Mouse (Mus musculus) liver, embryonic 13.5 days (tissue): Measurements from ENCODE around the gene Otulin. TPM values are rescaled to one million over a fixed set of nuclear protein-coding genes. Genes with fewer than 3 reads are reported as not detected.

ENCODE experiments used
- ATAC-seq: fragments of 200-750 bp; cut with Nextera tagmentation; 2 replicates; pipeline ENCODE4 v1.8.0; 2017; ENCODE audit warnings: low read depth, mild to moderate bottlenecking, moderate number of reproducible peaks, moderate library complexity
- DNase-seq: peaks from one replicate; pipeline ENCODE4 v3.0.0; 2022
- H3K27ac ChIP-seq: fragments of 300-500 bp; sonication (generic); 2 replicates; pipeline ENCODE4 v1.5.1; 2015; ENCODE audit warnings: moderate library complexity, mild to moderate bottlenecking, inconsistent platforms
- H3K27me3 ChIP-seq: fragments of 300-500 bp; sonication (generic); 2 replicates; pipeline ENCODE4 v1.6.1; 2015; ENCODE audit warnings: mild to moderate bottlenecking, inconsistent platforms
- H3K36me3 ChIP-seq: fragments of 300-500 bp; sonication (generic); 2 replicates; pipeline ENCODE4 v1.6.1; 2015; ENCODE audit warnings: mild to moderate bottlenecking, inconsistent platforms
- H3K4me1 ChIP-seq: fragments of 300-500 bp; sonication (generic); replicated peaks from 2 replicates; pipeline ENCODE4 v1.6.1; 2015; ENCODE audit warnings: inconsistent platforms
- H3K4me2 ChIP-seq: fragments of 300-500 bp; sonication (generic); 2 replicates; pipeline ENCODE4 v1.6.1; 2015; ENCODE audit warnings: inconsistent platforms, mild to moderate bottlenecking, moderate library complexity
- H3K4me3 ChIP-seq: fragments of 300-500 bp; sonication (generic); replicated peaks from 2 replicates; pipeline ENCODE4 v1.5.1; 2015; ENCODE audit warnings: mild to moderate bottlenecking, inconsistent platforms
- H3K9ac ChIP-seq: fragments of 300-500 bp; sonication (generic); 2 replicates; pipeline ENCODE4 v1.6.1; 2015; ENCODE audit warnings: mild to moderate bottlenecking, inconsistent platforms
- H3K9me3 ChIP-seq: fragments of 300-500 bp; sonication (generic); replicated peaks from 2 replicates; pipeline ENCODE4 v1.6.1; 2016; ENCODE audit warnings: inconsistent platforms
- WGBS: fragments of 180-500 bp; shearing (Covaris S2); methylation state at CpG from one replicate; pipeline ENCODE4 v1.1.7; 2015; ENCODE audit not compliant: insufficient replicate concordance; 5-methylcytosine and 5-hydroxymethylcytosine counted together
- polyA plus RNA-seq: library from polyadenylated mRNA; unstranded; fragments of >200 nt; fragmentation: Nextera tagmentation; extraction: Ambion mirVana; gene quantifications from 2 replicates; pipeline ENCODE4 v1.2.1, GENCODE M21; 2015

Gene Otulin
- polyA plus RNA-seq, 1 experiment from 2014 or later: 20.7 TPM

GRCm38 (mm10) chr15:27669276-27669675 is 38.8 kb upstream of the Otulin start:
- Histone ChIP-seq H3K4me2 (no peak overlapping the region), H3K9me3 (no peaks in the 10 kb centered on the region), H3K27ac (no peak overlapping the region), H3K36me3 (no peaks in the 10 kb centered on the region), H3K4me1 (peaks cover 35% of the 10 kb centered on the region), H3K4me3 (no peak overlapping the region), H3K27me3 (no peaks in the 10 kb centered on the region), H3K9ac (no peak overlapping the region)
- DNase-seq: no peak
- 67% methylated on average over 4 of the region's 4 CpGs for WGBS
- ATAC-seq: no peak

- WGBS: 78% methylated on average over 7 of the region's 7 CpGs
- no peak overlapping the region for H3K27ac ChIP-seq
- H3K4me1 ChIP-seq: peaks cover 35% of the 10 kb centered on the region
- H3K27me3 ChIP-seq: no peaks in the 10 kb centered on the region
- no peak overlapping the region for H3K9ac ChIP-seq
- H3K9me3 ChIP-seq: no peaks in the 10 kb centered on the region
- DNase-seq (no peak), ATAC-seq (no peak)
- H3K4me2 ChIP-seq: no peak overlapping the region
- H3K4me3 ChIP-seq: no peak overlapping the region
- no peaks in the 10 kb centered on the region for H3K36me3 ChIP-seq
These were observed 38.1 kb upstream of the Otulin start for GRCm38 (mm10) chr15:27668557-27668956.

- DNase-seq (no peak), ATAC-seq (no peak)
- H3K4me1 ChIP-seq: peaks cover 35% of the 10 kb centered on the region
- 60% methylated on average over 9 of the region's 9 CpGs for WGBS
- H3K27me3 ChIP-seq: no peaks in the 10 kb centered on the region
- no peaks in the 10 kb centered on the region for H3K9me3 ChIP-seq
- H3K27ac ChIP-seq: no peak overlapping the region
- H3K9ac ChIP-seq: no peak overlapping the region
- no peaks in the 10 kb centered on the region for H3K36me3 ChIP-seq
- H3K4me2 ChIP-seq: no peak overlapping the region
- no peak overlapping the region for H3K4me3 ChIP-seq
These were observed 37.5 kb upstream of the Otulin start for GRCm38 (mm10) chr15:27668001-27668461.

GRCm38 (mm10) chr15:27666911-27667539 is 36.5 kb upstream of the Otulin start:
- H3K9me3 ChIP-seq: no peaks in the 10 kb centered on the region
- H3K9ac ChIP-seq: no peak overlapping the region
- H3K4me3 ChIP-seq: no peak overlapping the region
- no peaks in the 10 kb centered on the region for H3K27me3 ChIP-seq
- ATAC-seq (peak; percentile 73), DNase-seq (no peak)
- no peak overlapping the region for H3K4me2 ChIP-seq
- H3K36me3 ChIP-seq: no peaks in the 10 kb centered on the region
- H3K4me1 ChIP-seq: peaks cover 34% of the 10 kb centered on the region
- H3K27ac ChIP-seq: 0 out of 2 replicates have a peak overlapping the region, but pooled peaks have one; percentile 9
- 10% methylated on average over 9 of the region's 9 CpGs for WGBS

GRCm38 (mm10) chr15:27665392-27665911 is 35.0 kb upstream of the Otulin start:
- 0 out of 2 replicates have a peak overlapping the region, but pooled peaks have one; percentile 7 for H3K27ac ChIP-seq

GRCm38 (mm10) chr15:27664126-27664525 is 33.6 kb upstream of the Otulin start:
- Histone ChIP-seq H3K36me3 (no peaks in the 10 kb centered on the region), H3K27me3 (no peaks in the 10 kb centered on the region), H3K4me1 (peaks cover 22% of the 10 kb centered on the region), H3K4me2 (no peak overlapping the region), H3K4me3 (no peak overlapping the region), H3K27ac (0 out of 2 replicates have a peak overlapping the region, but pooled peaks have one; percentile 43), H3K9me3 (no peaks in the 10 kb centered on the region), H3K9ac (no peak overlapping the region)
- ATAC-seq: peak; percentile 34; the same call in 1 of the 2 replicates
- 56% methylated on average over 9 of the region's 9 CpGs for WGBS
- DNase-seq: no peak

More at GRCm38 (mm10) chr15:27665392-27665911, 35.0 kb upstream of the Otulin start:
- ATAC-seq (no peak), DNase-seq (no peak)
- Histone ChIP-seq H3K27me3 (no peaks in the 10 kb centered on the region), H3K4me1 (peaks cover 21% of the 10 kb centered on the region), H3K4me2 (no peak overlapping the region), H3K36me3 (no peaks in the 10 kb centered on the region), H3K4me3 (no peak overlapping the region), H3K9me3 (no peaks in the 10 kb centered on the region), H3K9ac (no peak overlapping the region)
- WGBS: 59% methylated on average over 21 of the region's 21 CpGs

GRCm38 (mm10) chr15:27662699-27663098 is 32.2 kb upstream of the Otulin start:
- no peak for ATAC-seq
- no peak overlapping the region for H3K4me3 ChIP-seq
- H3K27ac ChIP-seq: no peak overlapping the region
- DNase-seq: no peak
- H3K4me1 ChIP-seq: peaks cover 17% of the 10 kb centered on the region
- WGBS: 6% methylated on average over 1 of the region's 1 CpGs
- H3K9me3 ChIP-seq: no peaks in the 10 kb centered on the region
- H3K4me2 ChIP-seq: no peak overlapping the region
- 0 out of 2 replicates have a peak, but pooled peaks cover 8% of the 10 kb centered on the region for H3K36me3 ChIP-seq
- H3K9ac ChIP-seq: no peak overlapping the region
- H3K27me3 ChIP-seq: no peaks in the 10 kb centered on the region

GRCm38 (mm10) chr15:27661696-27662095 is 31.2 kb upstream of the Otulin start:
- DNase-seq (no peak), ATAC-seq (no peak)
- no peaks in the 10 kb centered on the region for H3K9me3 ChIP-seq
- H3K27me3 ChIP-seq: no peaks in the 10 kb centered on the region
- WGBS: 73% methylated on average over 6 of the region's 6 CpGs
- no peak overlapping the region for H3K4me2 ChIP-seq
- H3K4me3 ChIP-seq: no peak overlapping the region
- peaks cover 10% of the 10 kb centered on the region for H3K4me1 ChIP-seq
- no peak overlapping the region for H3K27ac ChIP-seq
- 0 out of 2 replicates have a peak, but pooled peaks cover 8% of the 10 kb centered on the region for H3K36me3 ChIP-seq
- H3K9ac ChIP-seq: no peak overlapping the region

- no peak overlapping the region for H3K27ac ChIP-seq
- DNase-seq (peak; percentile 43), ATAC-seq (no peak)
- H3K4me2 ChIP-seq: no peak overlapping the region
- no peaks in the 10 kb centered on the region for H3K27me3 ChIP-seq
- H3K4me3 ChIP-seq: no peak overlapping the region
- no peaks in the 10 kb centered on the region for H3K9me3 ChIP-seq
- WGBS: 24% methylated on average over 17 of the region's 17 CpGs
- H3K9ac ChIP-seq: no peak overlapping the region
- 0 out of 2 replicates have a peak, but pooled peaks cover 3% of the 10 kb centered on the region for H3K4me1 ChIP-seq
- 0 out of 2 replicates have a peak, but pooled peaks cover 8% of the 10 kb centered on the region for H3K36me3 ChIP-seq
These were observed 29.2 kb upstream of the Otulin start for GRCm38 (mm10) chr15:27659592-27660244.

GRCm38 (mm10) chr15:27659143-27659542 is 28.6 kb upstream of the Otulin start:
- H3K27ac ChIP-seq: no peak overlapping the region
- WGBS: 64% methylated on average over 5 of the region's 5 CpGs
- H3K9ac ChIP-seq: no peak overlapping the region
- ATAC-seq: no peak
- H3K4me1 ChIP-seq: 0 out of 2 replicates have a peak, but pooled peaks cover 3% of the 10 kb centered on the region
- H3K9me3 ChIP-seq: no peaks in the 10 kb centered on the region
- H3K4me3 ChIP-seq: no peak overlapping the region
- H3K36me3 ChIP-seq: 0 out of 2 replicates have a peak, but pooled peaks cover 8% of the 10 kb centered on the region
- no peak overlapping the region for H3K4me2 ChIP-seq
- H3K27me3 ChIP-seq: no peaks in the 10 kb centered on the region
- no peak for DNase-seq

GRCm38 (mm10) chr15:27658356-27658755 is 27.9 kb upstream of the Otulin start:
- Histone ChIP-seq H3K27me3 (no peaks in the 10 kb centered on the region), H3K4me3 (no peak overlapping the region), H3K4me1 (0 out of 2 replicates have a peak, but pooled peaks cover 3% of the 10 kb centered on the region), H3K36me3 (0 out of 2 replicates have a peak, but pooled peaks cover 8% of the 10 kb centered on the region), H3K27ac (no peak overlapping the region), H3K4me2 (no peak overlapping the region), H3K9me3 (no peaks in the 10 kb centered on the region), H3K9ac (no peak overlapping the region)
- WGBS: 78% methylated on average over 4 of the region's 4 CpGs
- no peak for DNase-seq
- ATAC-seq: no peak
